Comparison of ENCODE assay signal across 7 mouse cellular contexts in genomic region chr10:40683092-40683867, GRCm38 (mm10). TPM values are rescaled to one million over a fixed set of nuclear protein-coding genes. Genes with fewer than 3 reads are reported as not detected.
DNase-seq lines count a peak whose midpoint lies in the region; ATAC-seq lines count a peak whose summit lies in the region.

Gene Mettl24, plus strand, starts transcription at chr10:40683282.

- DNase-seq in adrenal gland, postnatal 25 days, result peak; percentile 82
- DNase-seq in embryo, embryonic 11 days, result peak; percentile 86
- DNase-seq in gastrocnemius, postnatal 25 days, result peak; percentile 64
- DNase-seq in hindlimb bud, embryonic 11.5 days (ENCODE audit: extremely low spot score, low read depth, low spot score), result peak; percentile 37
- DNase-seq in left cerebral cortex, postnatal 10 days (ENCODE audit: extremely low spot score in 1 of 2, low spot score in 2 of 2), result peak; percentile 56 to 81
- DNase-seq in right cerebral cortex, postnatal 4 days, result peak; percentile 63

- intact Hi-C loops in left cerebral cortex, postnatal 10 days (cut with DNase I), result loop anchor here (5.0 kb wide), 1 partner anchor 199 kb away; the partner anchor contains the start of genes Cdc40 and Wasf1

- peak; percentile 57 for ATAC-seq in megakaryocyte progenitor cell, adult 5-6 weeks (replicated peaks; ENCODE audit: poor library complexity)

RNA-seq across cellular contexts. Expression of gene Mettl24, which starts in this region (rescaled TPM):
- 6.1 and 8.4 TPM in 2 replicates for total RNA-seq in adrenal gland, postnatal 25 days (2021)
- under 1 TPM; 0.46 to 0.86 TPM for total RNA-seq in gastrocnemius, postnatal 25 days (2021)
- total RNA-seq in left cerebral cortex, postnatal 10 days (2021), result 1 to 10 TPM in 1 of 2 experiments, under 1 TPM in 1; 0.99 to 1.1 TPM
- not detected in 2 replicates for total RNA-seq in megakaryocyte progenitor cell, adult 5-6 weeks (2015)
- not detected in 2 replicates for total RNA-seq in megakaryocyte progenitor cell, adult 5-6 weeks (2017)

Comparison
In these comparisons a context has a peak if more than half of its experiments do, and no peak if none do; other contexts are left out.
1. Peak in every context shown above with its lines: DNase-seq and ATAC-seq.
2. Peak in DNase-seq in gastrocnemius, postnatal 25 days; RNA of the gene not detected or under 1 TPM.
3. Peak in ATAC-seq in megakaryocyte progenitor cell, adult 5-6 weeks; RNA of the gene not detected or under 1 TPM.